Mouse (Mus musculus): Measurements from ENCODE around the gene Pex26. TPM values are rescaled to one million over a fixed set of nuclear protein-coding genes. Genes with fewer than 3 reads are reported as not detected.

Pex26 gene
- polyA plus RNA-seq, 1 experiment = 1.4 TPM

DNA sequence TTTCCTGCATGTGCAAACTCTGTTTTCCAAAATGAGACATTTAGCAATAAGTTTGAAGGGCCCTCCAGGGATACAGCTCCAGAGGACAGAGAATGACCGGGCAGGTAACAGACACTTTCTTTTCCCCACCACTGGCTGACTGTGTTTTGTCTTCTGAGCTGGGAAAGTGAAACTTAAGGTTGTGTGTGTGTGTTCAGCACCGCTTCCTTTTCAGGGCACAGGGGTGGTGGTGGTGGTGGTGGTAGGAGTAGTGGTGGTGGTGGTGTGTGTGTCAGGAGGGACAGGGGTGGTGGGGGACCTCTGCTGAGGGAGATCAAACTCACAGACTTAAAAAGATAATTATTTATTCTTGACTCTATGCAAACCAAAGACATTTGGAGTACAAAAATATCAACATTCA lies 58.3 kb downstream of the Pex26 start:
- no peak for TF ChIP-seq POLR2A (IDR thresholded peaks at IDR 0.05; ENCODE audit: borderline replicate concordance, control insufficient read depth, low read depth, low read length)
- TF ChIP-seq CTCF (IDR thresholded peaks at IDR 0.05; ENCODE audit: control insufficient read depth, insufficient read depth, low read length) = no peak
- Histone ChIP-seq H3K4me3 (replicated peaks; ENCODE audit: control insufficient read depth, low read depth, low read length) (no peak overlapping the region), H3K4me1 (ENCODE audit: control insufficient read depth, insufficient read depth, low read length) (no peaks in the 10 kb centered on the region; the same call in 1 of the 2 replicates), H3K27ac (ENCODE audit: control insufficient read depth, insufficient read depth, low read depth, low read length, poor library complexity) (no peak overlapping the region)
- 15% methylated on average over 2 of the region's 2 CpGs for WGBS

DNA sequence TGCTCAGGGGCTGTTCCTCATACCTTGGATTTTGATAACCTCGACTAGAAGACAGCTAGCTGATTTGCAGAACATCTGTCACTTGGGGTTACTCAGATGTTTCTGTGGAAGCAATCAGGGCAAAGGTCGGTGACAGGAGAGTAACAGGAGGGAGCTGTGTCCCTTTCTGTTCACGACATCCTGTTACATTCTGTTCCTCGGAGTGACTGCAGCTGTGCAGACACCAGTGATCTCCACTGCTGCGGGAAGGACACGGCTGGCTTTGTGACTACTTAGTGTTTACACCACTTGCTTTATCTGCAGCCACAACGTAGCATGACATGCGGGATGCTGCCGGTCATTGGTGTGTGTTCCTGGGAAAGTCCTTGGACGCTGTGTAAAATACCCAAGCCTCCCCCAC lies 59.7 kb downstream of the Pex26 start:
- no peak for TF ChIP-seq POLR2A (IDR thresholded peaks at IDR 0.05; ENCODE audit: borderline replicate concordance, control insufficient read depth, low read depth, low read length)
- no peak for TF ChIP-seq CTCF (IDR thresholded peaks at IDR 0.05; ENCODE audit: control insufficient read depth, insufficient read depth, low read length)
- peaks cover 4% of the 10 kb centered on the region for H3K4me1 ChIP-seq (ENCODE audit: control insufficient read depth, insufficient read depth, low read length)
- no peak overlapping the region for H3K4me3 ChIP-seq (replicated peaks; ENCODE audit: control insufficient read depth, low read depth, low read length)
- H3K27ac ChIP-seq (ENCODE audit: control insufficient read depth, insufficient read depth, low read depth, low read length, poor library complexity) = no peak overlapping the region
- WGBS = 65% methylated on average over 10 of the region's 10 CpGs

DNA sequence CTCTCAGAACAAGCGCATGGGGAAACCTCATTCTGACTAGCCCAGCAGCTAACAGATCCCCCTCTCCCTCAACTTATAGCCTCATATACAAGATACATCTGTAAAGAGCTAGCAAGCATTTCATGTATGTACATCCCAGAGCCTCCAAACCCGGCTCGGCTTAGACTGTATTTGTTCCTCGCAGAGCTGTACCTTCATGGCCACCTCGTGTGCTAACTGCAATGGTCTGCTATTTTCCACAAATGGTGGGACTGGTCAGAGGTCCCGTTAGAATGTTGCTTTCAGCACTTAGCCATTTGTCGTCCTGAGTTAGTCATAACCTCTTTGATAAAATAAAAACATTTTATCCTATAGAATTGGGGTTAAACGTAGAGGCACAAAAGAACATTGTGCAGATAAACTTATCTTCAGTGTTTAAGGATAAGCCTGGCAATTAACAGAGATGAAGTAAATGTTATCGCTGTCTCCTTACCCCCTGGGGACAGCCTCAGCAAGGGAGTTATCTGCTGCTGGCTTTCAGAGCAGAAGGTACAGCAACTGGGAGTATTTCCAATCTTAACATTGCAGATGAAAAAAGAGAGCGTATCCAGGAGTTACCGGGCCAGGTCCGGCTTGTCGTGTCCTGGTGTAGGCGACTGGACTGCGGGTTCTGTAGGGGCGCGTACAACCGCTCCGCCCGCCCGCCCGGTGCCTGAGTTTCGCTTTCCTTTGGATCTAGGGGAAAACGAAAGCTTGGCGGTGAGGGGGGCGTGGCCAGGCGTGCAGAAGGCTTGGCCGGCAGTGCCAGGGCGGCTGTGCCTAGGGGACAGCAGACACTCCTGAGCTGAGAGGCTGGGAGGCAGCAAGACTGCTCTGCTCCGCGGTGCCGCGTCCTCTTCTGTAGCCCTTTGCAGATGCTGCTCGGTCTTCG lies 61.9 kb downstream of the Pex26 start, which contains the start of gene Usp18:
Gene Usp18 (plus strand): TSS at position 780 of the 910 bp plus-strand sequence.
- peak; percentile 98; the same call in 1 of the 2 replicates for TF ChIP-seq POLR2A (IDR thresholded peaks at IDR 0.05; ENCODE audit: borderline replicate concordance, control insufficient read depth, low read depth, low read length)
- no peak for TF ChIP-seq CTCF (IDR thresholded peaks at IDR 0.05; ENCODE audit: control insufficient read depth, insufficient read depth, low read length)
- 1% methylated on average over 35 of the region's 35 CpGs for WGBS
- peaks cover 4% of the 10 kb centered on the region for H3K4me1 ChIP-seq (ENCODE audit: control insufficient read depth, insufficient read depth, low read length)
- H3K27ac ChIP-seq (ENCODE audit: control insufficient read depth, insufficient read depth, low read depth, low read length, poor library complexity) = peak within 1 kb of the TSS; percentile 77
- peak within 1 kb of the TSS; percentile 89 for H3K4me3 ChIP-seq (replicated peaks; ENCODE audit: control insufficient read depth, low read depth, low read length)

DNA sequence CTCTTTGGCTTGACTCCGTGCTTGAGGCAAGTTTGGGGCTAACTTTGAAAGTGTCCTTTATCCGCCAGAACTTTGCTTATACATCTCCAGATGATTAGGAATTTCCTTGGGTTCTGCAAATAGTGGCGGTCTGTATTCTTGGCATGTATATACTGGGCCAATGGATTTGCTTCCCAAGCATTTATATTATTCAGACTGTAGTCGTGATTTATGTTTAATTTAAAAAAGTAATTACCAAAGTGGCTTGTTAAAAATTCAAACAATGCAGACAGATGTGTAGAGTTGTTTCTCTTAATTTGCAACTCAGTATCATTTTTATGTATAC lies 62.5 kb downstream of the Pex26 start:
- 6% methylated on average over 4 of the region's 4 CpGs for WGBS
- peaks cover 4% of the 10 kb centered on the region for H3K4me1 ChIP-seq (ENCODE audit: control insufficient read depth, insufficient read depth, low read length)
- TF ChIP-seq POLR2A (IDR thresholded peaks at IDR 0.05; ENCODE audit: borderline replicate concordance, control insufficient read depth, low read depth, low read length) (no peak), CTCF (IDR thresholded peaks at IDR 0.05; ENCODE audit: control insufficient read depth, insufficient read depth, low read length) (no peak)
- peak overlapping the region; percentile 77 for H3K27ac ChIP-seq (ENCODE audit: control insufficient read depth, insufficient read depth, low read depth, low read length, poor library complexity)
- H3K4me3 ChIP-seq (replicated peaks; ENCODE audit: control insufficient read depth, low read depth, low read length) = peak overlapping the region; percentile 89

Other genes starting within 250 kb of the Pex26 start
- 38.7 and 53.1 TPM in 2 replicates for gene Mical3, start 52.7 kb upstream of the Pex26 start, polyA plus RNA-seq (2011; ENCODE audit: insufficient read depth, insufficient read length, low replicate concordance, missing spikeins)
- 15.5 and 30.1 TPM in 2 replicates for gene Tuba8, start 27.0 kb downstream of the Pex26 start, polyA plus RNA-seq (2011; ENCODE audit: insufficient read depth, insufficient read length, low replicate concordance, missing spikeins)
- gene Usp18, start 62.2 kb downstream of the Pex26 start, polyA plus RNA-seq (2011; ENCODE audit: insufficient read depth, insufficient read length, low replicate concordance, missing spikeins) = 16.0 and 16.5 TPM in 2 replicates
- gene Slc6a13, start 116.6 kb downstream of the Pex26 start, polyA plus RNA-seq (2011; ENCODE audit: insufficient read depth, insufficient read length, low replicate concordance, missing spikeins) = 2.2 and 3.6 TPM in 2 replicates
- gene Slc6a12, start 159.4 kb downstream of the Pex26 start, polyA plus RNA-seq (2011; ENCODE audit: insufficient read depth, insufficient read length, low replicate concordance, missing spikeins) = 4.5 and 6.3 TPM in 2 replicates